Mouse (Mus musculus): ENCODE data around the gene Olfr1137. TPM values are rescaled to one million over a fixed set of nuclear protein-coding genes. Genes with fewer than 3 reads are reported as not detected.

Gene Olfr1137
- total RNA-seq (2021): not detected
- long read RNA-seq, experiment 1: 0 reads
- long read RNA-seq, experiment 2: 0 reads

GRCm38 (mm10) chr2:87713079-87713478 is at the start of gene Olfr1137:
Gene Olfr1137 (minus strand): TSS chr2:87713179.
- intact Hi-C loops (cut with DNase I): no loop called here
- DNase-seq: no peak

GRCm38 (mm10) chr2:87753891-87754290 is 40.9 kb upstream of the Olfr1137 start, which contains the start of gene Olfr1141:
Gene Olfr1141 (minus strand): TSS chr2:87753991.
- DNase-seq: no peak
- intact Hi-C loops (cut with DNase I): no loop called here

- intact Hi-C loops (cut with DNase I): no loop called here
- DNase-seq: no peak
Measured at GRCm38 (mm10) chr2:87743452-87743851, 30.5 kb upstream of the Olfr1137 start, which contains the start of gene Olfr1140. Gene Olfr1140 (plus strand): TSS chr2:87743752.

GRCm38 (mm10) chr2:87739878-87740277 is 26.9 kb upstream of the Olfr1137 start, which contains the start of gene Olfr1138:
Gene Olfr1138 (minus strand): TSS chr2:87739978.
- DNase-seq: no peak

GRCm38 (mm10) chr2:87693847-87694246 is 19.1 kb downstream of the Olfr1137 start, which contains the start of gene Olfr1136:
Gene Olfr1136 (minus strand): TSS chr2:87693947.
- intact Hi-C loops (cut with DNase I): no loop called here
- no peak for DNase-seq

More at GRCm38 (mm10) chr2:87739878-87740277, 26.9 kb upstream of the Olfr1137 start, which contains the start of gene Olfr1138:
- intact Hi-C loops (cut with DNase I): no loop called here

DNA sequence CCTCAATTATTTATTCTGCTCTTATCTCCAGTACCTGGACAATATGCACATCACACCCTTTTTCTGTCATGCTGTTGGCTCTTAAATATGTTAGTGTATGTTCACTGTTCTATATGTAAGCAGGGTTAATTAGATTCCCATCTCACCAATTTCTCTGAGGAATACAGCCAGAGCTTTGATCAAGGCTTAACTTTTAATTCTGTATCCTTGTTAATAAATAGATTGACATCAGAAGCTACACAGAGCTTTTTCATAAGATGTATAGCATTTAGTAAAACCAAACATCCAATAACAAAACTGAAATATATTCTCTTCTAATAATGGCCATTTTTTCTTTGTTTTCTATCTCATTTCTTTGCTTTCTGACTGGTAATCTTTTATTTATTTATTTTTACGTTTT is 39.4 kb downstream of the Olfr1137 start, which contains the start of gene Olfr1135:
TSS of gene Olfr1135 (minus strand) at position 101 of the 400 bp plus-strand sequence.
- intact Hi-C loops (cut with DNase I): no loop called here
- no peak for DNase-seq

Other genes with a start within 250 kb of the Olfr1137 start
- gene Pramel7, start 216.1 kb downstream of the Olfr1137 start, total RNA-seq (2021): not detected
- not detected for gene Pramel6, start 206.6 kb downstream of the Olfr1137 start, total RNA-seq (2021)
- gene Olfr153, start 181.4 kb downstream of the Olfr1137 start, total RNA-seq (2021): not detected
- gene Olfr1128, start 167.6 kb downstream of the Olfr1137 start, total RNA-seq (2021): not detected
- not detected for gene Olfr1129, start 139.3 kb downstream of the Olfr1137 start, total RNA-seq (2021)
- not detected for gene Olfr1130, start 107.0 kb downstream of the Olfr1137 start, total RNA-seq (2021)
- gene Olfr1131, start 86.1 kb downstream of the Olfr1137 start, total RNA-seq (2021): not detected
- gene Olfr1132, start 75.6 kb downstream of the Olfr1137 start, total RNA-seq (2021): not detected
- gene Olfr1133, start 65.8 kb downstream of the Olfr1137 start, total RNA-seq (2021): not detected
- gene Olfr1134, start 54.7 kb downstream of the Olfr1137 start, total RNA-seq (2021): not detected
- gene Olfr1135, start 39.5 kb downstream of the Olfr1137 start, total RNA-seq (2021): not detected
- not detected for gene Olfr1136, start 19.2 kb downstream of the Olfr1137 start, total RNA-seq (2021)
- gene Olfr1138, start 26.8 kb upstream of the Olfr1137 start, total RNA-seq (2021): not detected
- gene Olfr1140, start 30.6 kb upstream of the Olfr1137 start, total RNA-seq (2021): not detected
- not detected for gene Olfr1141, start 40.8 kb upstream of the Olfr1137 start, total RNA-seq (2021)
- gene Olfr152, start 66.3 kb upstream of the Olfr1137 start, total RNA-seq (2021): not detected
- gene Olfr1143, start 87.4 kb upstream of the Olfr1137 start, total RNA-seq (2021): not detected
- not detected for gene Olfr1145, start 96.6 kb upstream of the Olfr1137 start, total RNA-seq (2021)
- not detected for gene Olfr1148, start 117.4 kb upstream of the Olfr1137 start, total RNA-seq (2021)
- gene Olfr1150-ps1, start 130.8 kb upstream of the Olfr1137 start, total RNA-seq (2021): not detected
- not detected for gene Olfr1151, start 142.7 kb upstream of the Olfr1137 start, total RNA-seq (2021)
- gene Olfr1152, start 153.3 kb upstream of the Olfr1137 start, total RNA-seq (2021): not detected
- not detected for gene Olfr1153, start 181.8 kb upstream of the Olfr1137 start, total RNA-seq (2021)
- not detected for gene Olfr1154, start 192.0 kb upstream of the Olfr1137 start, total RNA-seq (2021)
- not detected for gene Olfr1155, start 232.0 kb upstream of the Olfr1137 start, total RNA-seq (2021)
- gene Olfr1156, start 239.9 kb upstream of the Olfr1137 start, total RNA-seq (2021): not detected

Measured in gastrocnemius, postnatal 36 days (tissue).